Mouse (Mus musculus): ENCODE results near the gene Zzz3.

The Zzz3 gene

GRCm38 (mm10) chr3:152497842-152498241, 102.6 kb downstream of the Zzz3 start:
- DNase-seq = no peak

GRCm38 (mm10) chr3:152498968-152499696, 103.9 kb downstream of the Zzz3 start:
- DNase-seq = no peak

GRCm38 (mm10) chr3:152507900-152508299, 112.6 kb downstream of the Zzz3 start:
- DNase-seq = no peak

- DNase-seq = no peak
Measured at GRCm38 (mm10) chr3:152508419-152508993, 113.2 kb downstream of the Zzz3 start.

- no peak for DNase-seq
Measured at GRCm38 (mm10) chr3:152509268-152509667, 114.0 kb downstream of the Zzz3 start.

Data from kidney, adult 8-10 months (tissue).